Mouse (Mus musculus) ZHBTc4 (cell line): Measurements from ENCODE around the gene Fam169a.
A peak's percentile ranks its signal among the peaks of the same experiment; 100 is the strongest.
"Not testable (repeated sequence)": the region's sequence is repeated elsewhere in the genome, so short reads cannot be mapped to it uniquely, and the experiment has no call there.

Experiments used
- DNase-seq: peaks from one replicate; pipeline ENCODE4 v3.0.0-alpha.2; 2011; ENCODE audit warnings: low read depth, low spot score

The Fam169a gene

GRCm38 (mm10) chr13:97080201-97080600, 13.1 kb downstream of the Fam169a start:
- no peak for DNase-seq

DNA sequence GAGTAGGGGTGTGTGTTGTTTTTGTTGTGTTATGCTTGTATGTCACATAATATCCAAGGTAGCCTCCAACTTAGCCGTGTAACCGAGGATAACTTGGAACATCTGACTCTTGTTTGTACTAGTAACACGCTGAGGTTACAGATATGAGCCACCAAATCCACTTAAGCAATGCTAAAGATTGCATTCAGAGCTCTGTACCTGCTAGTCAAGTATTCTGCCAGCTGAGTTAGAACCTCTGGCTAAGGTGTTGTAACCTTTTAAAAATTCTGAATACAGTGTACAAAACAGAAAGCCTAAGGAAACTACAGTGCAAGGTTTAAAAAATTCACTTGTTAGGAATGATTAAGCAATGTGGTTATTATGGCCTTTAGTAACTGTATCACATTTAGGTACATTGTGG, 13.5 kb downstream of the Fam169a start:
- no peak for DNase-seq

DNA sequence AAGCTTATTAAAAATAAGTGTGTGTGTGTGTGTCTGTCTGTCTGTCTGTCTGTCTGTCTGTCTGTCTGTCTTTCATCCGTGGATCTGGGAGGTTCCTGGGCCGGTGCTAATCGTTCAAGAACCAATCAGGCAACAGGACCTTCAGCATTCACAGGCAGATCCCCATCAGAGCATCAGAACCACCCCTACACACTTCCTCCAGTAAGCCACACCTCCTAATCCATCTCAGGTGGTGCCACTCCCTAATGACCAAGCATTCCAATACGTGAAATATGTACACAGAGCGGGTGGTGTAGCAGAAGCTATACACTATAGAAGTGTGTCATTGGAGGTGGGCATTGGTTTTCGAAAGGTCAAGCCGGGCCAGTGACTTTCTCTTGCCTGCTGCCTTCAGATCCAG, 15.3 kb downstream of the Fam169a start:
- peak; percentile 73 for DNase-seq

DNA sequence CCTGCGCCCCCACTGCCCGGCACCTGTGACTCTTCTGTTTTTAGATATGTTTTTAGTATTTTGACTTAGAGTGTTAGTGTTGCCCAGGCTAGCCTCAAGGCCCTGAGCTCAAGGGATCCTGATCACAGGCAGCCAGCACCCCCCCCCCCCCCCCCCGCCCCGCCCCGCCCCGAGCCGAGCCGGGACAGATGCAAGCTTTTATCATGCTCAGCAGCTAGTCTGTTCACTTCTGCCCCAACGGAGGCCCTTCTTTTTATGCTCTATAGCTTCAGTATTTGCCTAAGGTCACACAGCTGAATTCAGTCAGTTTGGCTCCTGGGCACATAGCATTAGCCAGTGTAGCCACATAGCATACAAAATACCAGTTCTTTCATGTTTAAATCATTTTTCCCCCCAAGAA, 19.2 kb downstream of the Fam169a start:
- peak; percentile 68 for DNase-seq

DNA sequence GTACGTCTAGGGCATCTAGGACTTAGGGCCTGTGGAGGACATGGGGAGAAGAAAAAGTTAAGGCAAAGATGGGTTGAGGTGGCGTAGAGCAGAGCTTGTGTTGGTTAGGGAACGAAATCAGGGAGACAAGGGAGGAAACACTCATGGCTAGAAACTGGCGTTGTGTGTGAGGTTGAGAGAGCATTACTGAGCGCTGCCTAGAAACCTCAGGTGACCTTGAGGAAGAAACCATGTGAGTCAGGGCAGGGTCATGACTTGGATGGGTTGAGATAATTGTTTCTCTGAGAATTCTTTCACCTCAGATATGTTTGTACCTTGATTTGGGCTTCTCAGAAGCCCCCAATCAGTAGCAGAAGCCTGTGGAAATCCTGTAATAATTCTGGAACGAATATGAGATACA, 20.3 kb downstream of the Fam169a start:
- DNase-seq: no peak

- DNase-seq: no peak
Observed at GRCm38 (mm10) chr13:97088183-97088582, 21.1 kb downstream of the Fam169a start.

- no peak for DNase-seq
Observed at GRCm38 (mm10) chr13:97095726-97096125, 28.6 kb downstream of the Fam169a start.

DNA sequence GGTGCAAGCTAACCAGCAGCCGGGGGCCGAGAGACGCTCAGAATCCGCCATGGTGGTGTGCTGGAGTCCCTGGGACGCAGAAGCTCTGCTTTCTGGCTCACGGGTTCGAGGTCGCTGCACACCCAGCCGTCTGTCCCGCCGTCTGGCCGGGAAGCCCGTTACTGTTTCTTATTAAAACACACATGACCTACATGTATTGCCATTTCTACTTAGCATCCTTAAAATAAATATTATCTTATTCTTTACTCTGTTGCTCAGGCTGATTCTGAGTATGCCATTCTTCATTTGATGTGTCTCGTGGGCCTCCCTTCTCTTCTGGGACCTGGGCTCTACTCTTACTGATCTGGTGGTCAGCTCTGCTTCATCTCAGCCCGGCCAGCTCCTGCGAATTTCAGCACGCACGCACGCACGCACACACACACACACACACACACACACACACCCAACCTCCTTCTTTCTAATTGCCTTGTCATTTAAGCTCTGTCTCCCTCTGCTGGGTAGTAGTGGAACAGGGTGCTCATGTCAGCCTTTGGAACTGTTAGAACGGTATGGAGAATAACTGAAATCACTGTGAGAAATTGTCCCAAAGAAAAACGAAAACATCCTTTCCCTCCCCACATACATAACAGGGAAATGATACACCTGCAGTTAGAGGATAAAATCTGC, 32.2 kb downstream of the Fam169a start, which contains the start of gene Gm6169:
Gene Gm6169, minus strand, starts transcription at position 51 of the 666 bp plus-strand sequence.
- DNase-seq: peak; percentile 84

DNA sequence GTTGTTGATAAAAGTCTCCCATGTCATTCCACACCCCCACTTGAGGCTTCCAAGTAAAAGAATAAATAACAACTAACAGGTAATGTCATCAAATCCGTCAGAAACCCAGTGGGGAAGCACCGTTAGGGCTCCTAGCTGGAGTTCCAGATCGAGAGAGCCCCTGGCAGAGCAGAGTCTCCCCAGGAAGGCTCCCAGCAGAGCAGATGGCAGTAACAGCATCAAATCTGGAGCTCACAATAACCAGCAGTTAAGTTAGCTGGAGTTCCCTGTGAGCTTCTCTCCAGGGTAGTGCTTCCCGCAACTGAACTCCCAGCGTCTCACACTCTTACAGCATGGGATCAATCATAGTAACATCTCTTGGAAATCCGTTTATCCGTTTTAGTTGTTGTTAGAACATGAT, 37.9 kb downstream of the Fam169a start:
- no peak for DNase-seq

DNA sequence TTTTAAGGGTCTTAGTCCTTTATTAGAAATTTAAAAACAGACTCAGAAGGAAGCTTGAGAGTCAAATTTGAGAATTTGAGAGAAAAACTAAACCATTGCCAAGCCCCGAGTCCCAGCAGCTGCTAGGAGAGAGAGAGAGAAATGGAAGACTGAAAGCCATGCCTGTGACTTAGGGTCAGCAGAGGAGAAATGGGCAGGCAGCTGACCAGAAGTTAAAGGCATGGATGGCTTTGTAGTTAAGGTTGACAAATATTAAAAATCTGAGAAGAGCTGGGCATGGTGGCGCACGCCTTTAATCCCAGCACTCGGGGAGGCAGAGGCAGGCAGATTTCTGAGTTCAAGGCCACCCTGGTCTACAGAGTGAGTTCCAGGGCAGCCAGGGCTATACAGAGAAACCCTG, 40.6 kb downstream of the Fam169a start:
- DNase-seq: not testable (repeated sequence)

DNA sequence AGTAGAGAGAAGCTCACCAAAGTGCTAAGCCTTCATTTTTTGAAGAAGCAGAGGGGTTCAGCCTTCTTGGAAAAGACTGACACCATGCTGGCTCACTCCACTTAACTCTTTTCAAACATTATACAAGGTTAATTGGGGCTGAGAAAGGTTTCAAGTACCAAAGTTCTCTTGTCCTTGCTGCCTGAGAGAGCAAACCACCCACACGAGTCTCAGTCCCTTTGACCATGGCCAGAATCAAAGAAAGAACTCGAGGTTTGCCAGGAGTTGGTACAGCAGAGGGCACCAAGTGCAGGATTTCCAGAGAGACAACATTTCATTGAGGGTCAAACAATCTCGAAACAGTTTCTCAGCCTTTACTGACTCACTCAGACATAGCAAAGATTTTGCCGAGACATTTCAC, 42.0 kb downstream of the Fam169a start:
- DNase-seq: no peak

DNA sequence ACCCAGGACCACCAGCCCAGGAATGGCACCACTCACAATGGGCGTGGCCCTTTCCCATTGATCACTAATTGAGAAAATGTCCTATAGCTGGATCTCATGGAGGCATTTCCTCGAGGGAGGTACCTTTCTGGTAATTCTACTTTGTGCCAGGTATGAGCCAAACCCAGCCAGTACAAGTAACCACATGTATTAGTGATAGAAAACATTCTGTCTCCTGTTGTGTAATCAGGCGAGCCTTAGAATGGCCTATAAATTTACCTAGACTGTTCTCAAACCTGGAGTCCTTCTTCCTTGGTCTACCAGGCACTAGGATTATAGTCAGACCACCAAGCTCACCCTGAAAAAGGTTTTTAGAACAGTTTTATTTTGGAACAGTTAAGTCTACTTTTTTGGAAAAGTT, 54.3 kb downstream of the Fam169a start:
- no peak for DNase-seq

GRCm38 (mm10) chr13:97129654-97130053, 62.6 kb downstream of the Fam169a start:
- not testable (repeated sequence) for DNase-seq

DNA sequence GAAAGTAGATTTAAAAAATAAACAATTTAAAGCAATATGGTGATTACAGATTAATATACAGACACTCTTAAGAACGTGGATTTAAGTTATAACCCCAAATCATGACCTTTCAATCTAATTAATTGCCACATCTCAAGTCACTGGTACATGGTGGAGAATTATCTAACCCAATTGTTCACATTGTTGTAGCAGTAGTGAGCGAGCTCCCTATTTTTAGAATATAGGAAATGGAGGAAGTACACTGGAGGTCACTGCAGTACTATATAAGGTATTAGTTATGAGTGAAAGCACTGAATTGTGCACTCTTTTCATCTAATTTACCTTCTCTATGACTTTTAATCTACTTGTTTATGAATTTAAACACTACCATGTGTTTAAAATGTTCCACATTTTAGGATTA, 63.3 kb downstream of the Fam169a start:
- not testable (repeated sequence) for DNase-seq

GRCm38 (mm10) chr13:97137466-97138400, 70.6 kb downstream of the Fam169a start, which contains the start of the genes Gfm2 and Nsa2:
Gene Gfm2, plus strand, starts transcription at chr13:97137937.
Gene Nsa2, minus strand, starts transcription at chr13:97137937.
- DNase-seq: peak; percentile 97

- DNase-seq: not testable (repeated sequence)
Observed at GRCm38 (mm10) chr13:97138404-97138931, 71.4 kb downstream of the Fam169a start.

- DNase-seq: no peak
Observed at GRCm38 (mm10) chr13:97142321-97142720, 75.2 kb downstream of the Fam169a start.

GRCm38 (mm10) chr13:97145834-97146233, 78.7 kb downstream of the Fam169a start:
- peak; percentile 76 for DNase-seq

- DNase-seq: no peak
Observed at GRCm38 (mm10) chr13:97175520-97176264, 108.6 kb downstream of the Fam169a start.

DNA sequence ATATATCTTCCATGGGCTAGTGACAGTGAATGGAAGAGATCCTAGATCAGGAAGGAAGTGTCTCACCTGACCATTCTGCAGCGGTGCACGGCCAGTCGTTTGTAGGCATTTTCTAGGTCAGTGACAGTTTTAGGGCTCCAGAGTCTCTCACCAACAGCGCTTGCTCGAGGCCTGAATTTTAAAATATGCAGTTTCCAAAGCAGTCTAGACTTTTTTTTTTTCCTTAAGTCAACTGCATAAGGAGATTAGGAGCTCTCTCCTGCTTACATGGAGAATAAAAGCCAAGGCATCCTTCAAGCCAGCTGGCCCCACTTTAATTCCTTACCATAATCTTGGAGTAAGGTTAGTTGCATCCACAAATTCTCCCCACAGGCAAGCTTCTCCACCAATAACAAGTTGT, 109.6 kb downstream of the Fam169a start:
- DNase-seq: no peak

DNA sequence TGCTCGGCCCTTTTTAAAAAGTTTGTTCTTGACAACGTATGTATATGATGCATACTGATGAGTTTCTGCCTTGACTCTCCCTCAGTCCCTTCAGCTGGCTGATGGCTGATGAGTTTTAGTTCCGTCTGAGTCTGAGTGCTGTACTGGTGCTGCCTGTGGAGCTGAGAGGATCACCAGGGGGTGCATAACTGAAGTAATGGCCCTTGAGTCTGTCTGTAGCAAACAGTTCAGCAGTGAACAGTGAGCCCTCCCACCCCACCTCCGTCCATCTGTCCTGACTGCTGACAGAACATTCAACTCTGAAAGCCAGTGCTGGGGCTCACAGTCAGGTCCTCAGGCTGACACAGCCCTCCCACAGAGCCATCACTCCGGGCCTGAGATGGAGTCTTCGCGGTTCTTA, 111.9 kb downstream of the Fam169a start:
- peak; percentile 65 for DNase-seq
